In genomic region chr8:83406836-83407235, GRCm38 (mm10) we compare ENCODE assay signal across 14 mouse cellular contexts. TPM values are rescaled to one million over a fixed set of nuclear protein-coding genes. Genes with fewer than 3 reads are reported as not detected.
A peak's percentile ranks its signal among the peaks of the same experiment; 100 is the strongest.
DNase-seq lines count a peak whose midpoint lies in the region; ATAC-seq and TF ChIP-seq lines count a peak whose summit lies in the region.
"Had no signal": no experiment of that assay in that cellular context is flagged by ENCODE, and none has a peak within 500 bp of the region (broad histone marks: within the 10 kb centered on the region; RNA-seq: fewer than 3 reads in every experiment).

No protein-coding gene starts in this region.

- no peak overlapping the region for H3K9ac ChIP-seq in intestine, postnatal 0 days (ENCODE audit: low read depth, low read length)
- H3K9ac ChIP-seq in intestine, embryonic 15.5 days, result no peak overlapping the region
- no peak overlapping the region for H3K9ac ChIP-seq in ES-E14 (ENCODE audit: insufficient read depth, low read depth, low read length, poor library complexity, severe bottlenecking)
- no peak overlapping the region for H3K9ac ChIP-seq in heart, embryonic 11.5 days (ENCODE audit: low read depth, low read length)
- H3K9ac ChIP-seq: embryonic facial prominence, embryonic 12.5 days; lung, embryonic 15.5 days; neural tube, embryonic 13.5 days had no signal

- H3K4me2 ChIP-seq in intestine, postnatal 0 days (replicated peaks; ENCODE audit: low read depth), result no peak overlapping the region
- H3K4me2 ChIP-seq in intestine, embryonic 15.5 days (replicated peaks), result no peak overlapping the region
- no peak overlapping the region for H3K4me2 ChIP-seq in heart, embryonic 11.5 days
- H3K4me2 ChIP-seq: embryonic facial prominence, embryonic 12.5 days; lung, embryonic 15.5 days; neural tube, embryonic 13.5 days had no signal

- peak; percentile 42 for TF ChIP-seq CTCF in intestine, postnatal 0 days (IDR thresholded peaks at IDR 0.05; ENCODE audit: low read depth)

- no peaks in the 10 kb centered on the region for H3K36me3 ChIP-seq in intestine, postnatal 0 days (ENCODE audit: control insufficient read depth, insufficient read depth)
- H3K36me3 ChIP-seq in intestine, embryonic 15.5 days, result no peaks in the 10 kb centered on the region
- no peaks in the 10 kb centered on the region for H3K36me3 ChIP-seq in ES-E14 (ENCODE audit: control insufficient read depth, insufficient read depth, low read length, poor library complexity, severe bottlenecking)
- H3K36me3 ChIP-seq in heart, embryonic 11.5 days (ENCODE audit: control insufficient read depth, insufficient read depth, low read length), result no peaks in the 10 kb centered on the region
- H3K36me3 ChIP-seq: embryonic facial prominence, embryonic 12.5 days; lung, embryonic 15.5 days; neural tube, embryonic 13.5 days had no signal

- ATAC-seq in intestine, postnatal 0 days, result no peak
- ATAC-seq in intestine, embryonic 15.5 days, result no peak
- no peak for ATAC-seq in heart, embryonic 11.5 days (replicated peaks; ENCODE audit: insufficient number of reproducible peaks, low FRiP score, low TSS enrichment)

- H3K9me3 ChIP-seq in intestine, postnatal 0 days (ENCODE audit: control insufficient read depth), result no peaks in the 10 kb centered on the region
- no peaks in the 10 kb centered on the region for H3K9me3 ChIP-seq in intestine, embryonic 15.5 days
- H3K9me3 ChIP-seq in ES-E14 (ENCODE audit: control insufficient read depth, insufficient read depth, low read depth, low read length), result no peaks in the 10 kb centered on the region
- no peaks in the 10 kb centered on the region for H3K9me3 ChIP-seq in heart, embryonic 11.5 days (replicated peaks; ENCODE audit: control insufficient read depth, low read length)
- H3K9me3 ChIP-seq: embryonic facial prominence, embryonic 12.5 days; lung, embryonic 15.5 days; neural tube, embryonic 13.5 days had no signal

- H3K27me3 ChIP-seq in intestine, postnatal 0 days (replicated peaks; ENCODE audit: control insufficient read depth, insufficient read depth, low read length), result no peaks in the 10 kb centered on the region
- no peaks in the 10 kb centered on the region for H3K27me3 ChIP-seq in intestine, embryonic 15.5 days (replicated peaks)
- peaks cover 6% of the 10 kb centered on the region; the same call in 1 of the 2 replicates for H3K27me3 ChIP-seq in heart, embryonic 11.5 days (ENCODE audit: control insufficient read depth, insufficient read depth, low read length)
- H3K27me3 ChIP-seq: embryonic facial prominence, embryonic 12.5 days; lung, embryonic 15.5 days; neural tube, embryonic 13.5 days had no signal

- 39% methylated on average over 6 of the region's 6 CpGs for WGBS in intestine, postnatal 0 days
- WGBS in intestine, embryonic 15.5 days, result 34% methylated on average over 6 of the region's 6 CpGs
- 35% methylated on average over 6 of the region's 6 CpGs for WGBS in heart, embryonic 11.5 days (ENCODE audit: insufficient replicate concordance)

- DNase-seq in 3T3-L1 (ENCODE audit: low read depth, low spot score) (peak; percentile 75), ES-E14 (ENCODE audit: low read depth, low spot score) (no peak)
- peak; percentile 54 for DNase-seq in embryo, embryonic 11 days
- no peak for DNase-seq in frontal cortex, postnatal 14 days (ENCODE audit: low spot score in 2 of 2)
- DNase-seq in urinary bladder, postnatal 25 days (ENCODE audit: low spot score), result no peak
- DNase-seq: kidney, postnatal 10 days had no signal

- in situ Hi-C loops in ES-E14 (cut with MboI; ENCODE audit: low sequenced_read_pairs in 2 of 2, unreplicated experiment in 2 of 2), result no loop called here

- H3K27ac ChIP-seq in intestine, postnatal 0 days (ENCODE audit: low read depth, low read length), result no peak overlapping the region
- H3K27ac ChIP-seq in intestine, embryonic 15.5 days, result no peak overlapping the region
- no peak overlapping the region for H3K27ac ChIP-seq in ES-E14 (ENCODE audit: insufficient read depth, low read depth, low read length, poor library complexity, severe bottlenecking)
- H3K27ac ChIP-seq in heart, embryonic 11.5 days (ENCODE audit: low read depth, low read length), result no peak overlapping the region
- H3K27ac ChIP-seq: embryonic facial prominence, embryonic 12.5 days; lung, embryonic 15.5 days; neural tube, embryonic 13.5 days had no signal

- no peak overlapping the region for H3K4me3 ChIP-seq in intestine, postnatal 0 days (ENCODE audit: low read depth, low read length)
- no peak overlapping the region for H3K4me3 ChIP-seq in intestine, embryonic 15.5 days (replicated peaks)
- H3K4me3 ChIP-seq in ES-E14 (ENCODE audit: insufficient read depth in 1 of 2, low read depth in 1 of 2, low read length in 2 of 2, poor library complexity in 1 of 2, severe bottlenecking in 1 of 2), result no peak overlapping the region
- H3K4me3 ChIP-seq in heart, embryonic 11.5 days (ENCODE audit: low read depth, low read length), result no peak overlapping the region
- H3K4me3 ChIP-seq: embryonic facial prominence, embryonic 12.5 days; lung, embryonic 15.5 days; neural tube, embryonic 13.5 days had no signal

- H3K4me1 ChIP-seq in intestine, postnatal 0 days (replicated peaks; ENCODE audit: control insufficient read depth, insufficient read depth, low read length), result no peaks in the 10 kb centered on the region
- H3K4me1 ChIP-seq in intestine, embryonic 15.5 days (replicated peaks), result no peaks in the 10 kb centered on the region
- H3K4me1 ChIP-seq in ES-E14 (ENCODE audit: control insufficient read depth in 2 of 2, insufficient read depth in 2 of 2, low read length in 2 of 2, poor library complexity in 1 of 2), result no peaks in the 10 kb centered on the region; a peak in 1 of 4 replicates
- no peaks in the 10 kb centered on the region for H3K4me1 ChIP-seq in heart, embryonic 11.5 days (ENCODE audit: control insufficient read depth, insufficient read depth, low read length)
- H3K4me1 ChIP-seq: embryonic facial prominence, embryonic 12.5 days; lung, embryonic 15.5 days; neural tube, embryonic 13.5 days had no signal

TF ChIP-seq in ES-E14, 5 proteins besides CTCF, POLR2A, EP300 and RAD21:
- TF ChIP-seq HCFC1 (IDR thresholded peaks at IDR 0.05; ENCODE audit: borderline replicate concordance, insufficient read depth, low read length) (no peak), ZNF384 (IDR thresholded peaks at IDR 0.05; ENCODE audit: low read depth, low read length) (no peak), CHD2 (IDR thresholded peaks at IDR 0.05; ENCODE audit: low read depth, low read length) (no peak), ZC3H11A (IDR thresholded peaks at IDR 0.05; ENCODE audit: borderline replicate concordance, low read depth, low read length) (peak; percentile 66; the same call in 1 of the 2 replicates)
TF ChIP-seq in ES-E14: peak in this region for 1.

RNA-seq across cellular contexts. Expression of gene Clgn, which starts 17.2 kb away (rescaled TPM):
- polyA plus RNA-seq in intestine, postnatal 0 days (2015; fragmentation: Nextera tagmentation; extraction: Ambion mirVana), result 0.13 and 0.18 TPM in 2 replicates
- polyA plus RNA-seq in intestine, embryonic 15.5 days (2015; fragmentation: Nextera tagmentation; extraction: Ambion mirVana), result 0.48 and 0.55 TPM in 2 replicates
- 13.0 and 19.2 TPM in 2 replicates for total RNA-seq in ES-E14 (2012; rRNA removed)
- 0.07 and 0.20 TPM in 2 replicates for polyA plus RNA-seq in heart, embryonic 11.5 days (2014; fragmentation: Nextera tagmentation; extraction: Ambion mirVana)
- total RNA-seq: granulocyte monocyte progenitor cell, adult 5-6 weeks had no signal

RNA-seq across cellular contexts. Expression of gene Scoc, which starts 51.4 kb away (rescaled TPM):
- 90.6 and 97.8 TPM in 2 replicates for polyA plus RNA-seq in intestine, postnatal 0 days (2015; fragmentation: Nextera tagmentation; extraction: Ambion mirVana)
- 96.0 and 117 TPM in 2 replicates for polyA plus RNA-seq in intestine, embryonic 15.5 days (2015; fragmentation: Nextera tagmentation; extraction: Ambion mirVana)
- total RNA-seq in ES-E14 (2012; rRNA removed), result 40.8 and 76.5 TPM in 2 replicates
- polyA plus RNA-seq in heart, embryonic 11.5 days (2014; fragmentation: Nextera tagmentation; extraction: Ambion mirVana), result 92.8 and 95.5 TPM in 2 replicates

RNA-seq across cellular contexts. Expression of gene Mgat4d, which starts 58.6 kb away (rescaled TPM):
- not detected in 2 replicates for polyA plus RNA-seq in intestine, postnatal 0 days (2015; fragmentation: Nextera tagmentation; extraction: Ambion mirVana)
- not detected in 2 replicates for polyA plus RNA-seq in intestine, embryonic 15.5 days (2015; fragmentation: Nextera tagmentation; extraction: Ambion mirVana)
- total RNA-seq in ES-E14 (2012; rRNA removed), result 0.31 and 0.32 TPM in 2 replicates
- not detected in 2 replicates for polyA plus RNA-seq in heart, embryonic 11.5 days (2014; fragmentation: Nextera tagmentation; extraction: Ambion mirVana)
- total RNA-seq: granulocyte monocyte progenitor cell, adult 5-6 weeks had no signal
- polyA plus RNA-seq: embryonic facial prominence, embryonic 12.5 days; lung, embryonic 15.5 days; neural tube, embryonic 13.5 days; stomach, embryonic 16.5 days had no signal

Comparison
In these comparisons a context has a peak if more than half of its experiments do, and no peak if none do; other contexts are left out.
1. DNase-seq: peak in 3T3-L1 (single experiment) and embryo, embryonic 11 days (single experiment); none in ES-E14 (single experiment), frontal cortex, postnatal 14 days (0 of 2) and urinary bladder, postnatal 25 days (single experiment).